Mouse (Mus musculus): ENCODE results near the gene Olfr745. TPM values are rescaled to one million over a fixed set of nuclear protein-coding genes. Genes with fewer than 3 reads are reported as not detected.

Olfr745 gene
- not detected in 2 replicates for polyA plus RNA-seq (2014; fragmentation: Nextera tagmentation; extraction: Ambion mirVana)

- DNase-seq (ENCODE audit: low spot score) (no peak), ATAC-seq (replicated peaks; ENCODE audit: insufficient number of reproducible peaks, low FRiP score, low TSS enrichment, low read depth) (no peak)
- WGBS = 81% methylated on average over 2 of the region's 2 CpGs
Measured at GRCm38 (mm10) chr14:50639088-50639487, at the start of gene Olfr745. Gene Olfr745 (plus strand): TSS chr14:50639388.

GRCm38 (mm10) chr14:50614579-50614978 is 24.6 kb upstream of the Olfr745 start, which contains the start of gene Olfr744:
Gene Olfr744 (plus strand): TSS chr14:50614879.
- Histone ChIP-seq H3K27ac (replicated peaks; ENCODE audit: low read depth, low read length) (no peak within 1 kb of the TSS), H3K4me1 (ENCODE audit: control insufficient read depth, insufficient read depth, low read length) (no peaks in the 10 kb centered on the region), H3K4me3 (ENCODE audit: low read depth, low read length) (no peak within 1 kb of the TSS), H3K4me2 (ENCODE audit: low read depth, low read length) (no peak within 1 kb of the TSS), H3K27me3 (ENCODE audit: control insufficient read depth, insufficient read depth, low read length) (no peaks in the 10 kb centered on the region), H3K9ac (replicated peaks; ENCODE audit: low read length) (no peak within 1 kb of the TSS), H3K36me3 (replicated peaks; ENCODE audit: control insufficient read depth, insufficient read depth, low read depth, low read length) (no peaks in the 10 kb centered on the region), H3K9me3 (replicated peaks; ENCODE audit: control insufficient read depth, low read length) (no peaks in the 10 kb centered on the region)
- DNase-seq (ENCODE audit: low spot score) (no peak), ATAC-seq (replicated peaks; ENCODE audit: insufficient number of reproducible peaks, low FRiP score, low TSS enrichment, low read depth) (no peak)
- 91% methylated on average over 2 of the region's 2 CpGs for WGBS

More at GRCm38 (mm10) chr14:50639088-50639487, at the start of gene Olfr745:
- Histone ChIP-seq H3K27me3 (ENCODE audit: control insufficient read depth, insufficient read depth, low read length) (no peaks in the 10 kb centered on the region), H3K9ac (replicated peaks; ENCODE audit: low read length) (no peak within 1 kb of the TSS), H3K9me3 (replicated peaks; ENCODE audit: control insufficient read depth, low read length) (no peaks in the 10 kb centered on the region), H3K4me3 (ENCODE audit: low read depth, low read length) (no peak within 1 kb of the TSS), H3K36me3 (replicated peaks; ENCODE audit: control insufficient read depth, insufficient read depth, low read depth, low read length) (no peaks in the 10 kb centered on the region), H3K4me2 (ENCODE audit: low read depth, low read length) (no peak within 1 kb of the TSS), H3K27ac (replicated peaks; ENCODE audit: low read depth, low read length) (no peak within 1 kb of the TSS), H3K4me1 (ENCODE audit: control insufficient read depth, insufficient read depth, low read length) (no peaks in the 10 kb centered on the region)

- Histone ChIP-seq H3K9ac (replicated peaks; ENCODE audit: low read length) (no peak within 1 kb of the TSS), H3K4me2 (ENCODE audit: low read depth, low read length) (no peak within 1 kb of the TSS), H3K4me1 (ENCODE audit: control insufficient read depth, insufficient read depth, low read length) (no peaks in the 10 kb centered on the region), H3K9me3 (replicated peaks; ENCODE audit: control insufficient read depth, low read length) (no peaks in the 10 kb centered on the region), H3K27ac (replicated peaks; ENCODE audit: low read depth, low read length) (no peak within 1 kb of the TSS), H3K27me3 (ENCODE audit: control insufficient read depth, insufficient read depth, low read length) (no peaks in the 10 kb centered on the region), H3K36me3 (replicated peaks; ENCODE audit: control insufficient read depth, insufficient read depth, low read depth, low read length) (no peaks in the 10 kb centered on the region), H3K4me3 (ENCODE audit: low read depth, low read length) (no peak within 1 kb of the TSS)
- ATAC-seq (replicated peaks; ENCODE audit: insufficient number of reproducible peaks, low FRiP score, low TSS enrichment, low read depth) (no peak), DNase-seq (ENCODE audit: low spot score) (no peak)
Measured at GRCm38 (mm10) chr14:50646783-50647182, 7.6 kb downstream of the Olfr745 start, which contains the start of gene Olfr746. Gene Olfr746 (plus strand): TSS chr14:50647083.

- Histone ChIP-seq H3K9me3 (replicated peaks; ENCODE audit: control insufficient read depth, low read length) (no peaks in the 10 kb centered on the region), H3K9ac (replicated peaks; ENCODE audit: low read length) (no peak within 1 kb of the TSS), H3K27ac (replicated peaks; ENCODE audit: low read depth, low read length) (no peak within 1 kb of the TSS), H3K4me1 (ENCODE audit: control insufficient read depth, insufficient read depth, low read length) (no peaks in the 10 kb centered on the region), H3K27me3 (ENCODE audit: control insufficient read depth, insufficient read depth, low read length) (no peaks in the 10 kb centered on the region), H3K4me2 (ENCODE audit: low read depth, low read length) (no peak within 1 kb of the TSS), H3K36me3 (replicated peaks; ENCODE audit: control insufficient read depth, insufficient read depth, low read depth, low read length) (no peaks in the 10 kb centered on the region), H3K4me3 (ENCODE audit: low read depth, low read length) (no peak within 1 kb of the TSS)
- ATAC-seq (replicated peaks; ENCODE audit: insufficient number of reproducible peaks, low FRiP score, low TSS enrichment, low read depth) (no peak), DNase-seq (ENCODE audit: low spot score) (no peak)
- 93% methylated on average over 3 of the region's 3 CpGs for WGBS
Measured at GRCm38 (mm10) chr14:50693106-50693505, 53.9 kb downstream of the Olfr745 start, which contains the start of gene Olfr747. Gene Olfr747 (minus strand): TSS chr14:50693206.

Other genes starting within 250 kb of the Olfr745 start
- gene Olfr738, start 231.8 kb upstream of the Olfr745 start, polyA plus RNA-seq (2014; fragmentation: Nextera tagmentation; extraction: Ambion mirVana) = not detected in 2 replicates
- not detected in 2 replicates for gene Olfr739, start 220.8 kb upstream of the Olfr745 start, polyA plus RNA-seq (2014; fragmentation: Nextera tagmentation; extraction: Ambion mirVana)
- gene Olfr740, start 193.8 kb upstream of the Olfr745 start, polyA plus RNA-seq (2014; fragmentation: Nextera tagmentation; extraction: Ambion mirVana) = not detected in 2 replicates
- not detected in 2 replicates for gene Olfr741, start 166.7 kb upstream of the Olfr745 start, polyA plus RNA-seq (2014; fragmentation: Nextera tagmentation; extraction: Ambion mirVana)
- gene Olfr742, start 135.8 kb upstream of the Olfr745 start, polyA plus RNA-seq (2014; fragmentation: Nextera tagmentation; extraction: Ambion mirVana) = not detected in 2 replicates
- gene Olfr743, start 117.5 kb upstream of the Olfr745 start, polyA plus RNA-seq (2014; fragmentation: Nextera tagmentation; extraction: Ambion mirVana) = not detected in 2 replicates
- not detected in 2 replicates for gene Olfr744, start 24.5 kb upstream of the Olfr745 start, polyA plus RNA-seq (2014; fragmentation: Nextera tagmentation; extraction: Ambion mirVana)
- gene Olfr746, start 7.7 kb downstream of the Olfr745 start, polyA plus RNA-seq (2014; fragmentation: Nextera tagmentation; extraction: Ambion mirVana) = not detected in 2 replicates
- not detected in 2 replicates for gene Olfr747, start 53.8 kb downstream of the Olfr745 start, polyA plus RNA-seq (2014; fragmentation: Nextera tagmentation; extraction: Ambion mirVana)
- gene Olfr748, start 68.0 kb downstream of the Olfr745 start, polyA plus RNA-seq (2014; fragmentation: Nextera tagmentation; extraction: Ambion mirVana) = not detected in 2 replicates
- not detected in 2 replicates for gene Olfr749, start 105.7 kb downstream of the Olfr745 start, polyA plus RNA-seq (2014; fragmentation: Nextera tagmentation; extraction: Ambion mirVana)
- 88.7 and 93.8 TPM in 2 replicates for gene Ttc5, start 146.1 kb downstream of the Olfr745 start, polyA plus RNA-seq (2014; fragmentation: Nextera tagmentation; extraction: Ambion mirVana)
- not detected in 2 replicates for gene Ccnb1ip1, start 168.3 kb downstream of the Olfr745 start, polyA plus RNA-seq (2014; fragmentation: Nextera tagmentation; extraction: Ambion mirVana)
- gene Parp2, start 168.5 kb downstream of the Olfr745 start, polyA plus RNA-seq (2014; fragmentation: Nextera tagmentation; extraction: Ambion mirVana) = 70.0 and 75.8 TPM in 2 replicates
- gene Tep1, start 231.2 kb downstream of the Olfr745 start, polyA plus RNA-seq (2014; fragmentation: Nextera tagmentation; extraction: Ambion mirVana) = 5.3 and 5.5 TPM in 2 replicates

Data from embryonic facial prominence, embryonic 11.5 days (tissue).